ENCODE assay signal across 13 mouse cellular contexts in genomic region chr4:129232561-129233360, GRCm38 (mm10). TPM values are rescaled to one million over a fixed set of nuclear protein-coding genes. Genes with fewer than 3 reads are reported as not detected.
DNase-seq lines count a peak whose midpoint lies in the region; ATAC-seq and TF ChIP-seq lines count a peak whose summit lies in the region.
"Had no signal": no experiment of that assay in that cellular context is flagged by ENCODE, and none has a peak within 500 bp of the region (broad histone marks: within the 10 kb centered on the region; RNA-seq: fewer than 3 reads in every experiment).

No protein-coding gene starts in this region.

- DNase-seq in hindbrain, embryonic 10.5 days (ENCODE audit: low spot score) = no peak
- DNase-seq in hindbrain, embryonic 14.5 days (ENCODE audit: low spot score) = no peak
- no peak for DNase-seq in lung, postnatal 25 days (ENCODE audit: low spot score)
- DNase-seq in intestine, embryonic 14.5 days (ENCODE audit: low spot score) = no peak
- DNase-seq in stomach, postnatal 0 days (ENCODE audit: low spot score) = peak; percentile 79
- DNase-seq in adipocyte (ENCODE audit: low spot score) = no peak
- DNase-seq: adrenal gland, postnatal 10 days; cerebellum, adult 18-20 months had no signal

- WGBS in hindbrain, embryonic 10.5 days = 66% methylated on average over 9 of the region's 9 CpGs
- 76% methylated on average over 9 of the region's 9 CpGs for WGBS in hindbrain, embryonic 14.5 days
- 61% methylated on average over 9 of the region's 9 CpGs for WGBS in lung, embryonic 16.5 days
- WGBS in intestine, embryonic 14.5 days = 50% methylated on average over 9 of the region's 9 CpGs
- WGBS in stomach, postnatal 0 days = 63% methylated on average over 9 of the region's 9 CpGs

- peak; percentile 91 for TF ChIP-seq EP300 in stomach, postnatal 0 days (optimal IDR thresholded peaks at IDR 0.05)

- no peak overlapping the region for H3K4me2 ChIP-seq in hindbrain, embryonic 14.5 days (replicated peaks)
- H3K4me2 ChIP-seq in lung, embryonic 16.5 days (ENCODE audit: low read depth, low read length) = peak overlapping the region; percentile 27; the same call in 1 of the 2 replicates
- no peak overlapping the region for H3K4me2 ChIP-seq in intestine, embryonic 14.5 days (ENCODE audit: low read length)
- H3K4me2 ChIP-seq in stomach, postnatal 0 days (replicated peaks; ENCODE audit: low read depth) = peak overlapping the region; percentile 34
- H3K4me2 ChIP-seq: forebrain, embryonic 13.5 days; heart, embryonic 13.5 days; midbrain, embryonic 11.5 days had no signal

- ATAC-seq in hindbrain, embryonic 14.5 days (ENCODE audit: low FRiP score) = no peak
- ATAC-seq in lung, embryonic 16.5 days (ENCODE audit: low read depth) = peak; percentile 20; the same call in 1 of the 2 replicates
- ATAC-seq in intestine, embryonic 14.5 days (replicated peaks; ENCODE audit: low FRiP score, low TSS enrichment, low read depth) = peak; percentile 36; the same call in 1 of the 2 replicates
- ATAC-seq in stomach, postnatal 0 days (ENCODE audit: low FRiP score, low TSS enrichment) = peak; percentile 31
- ATAC-seq in frontal cortex, adult (ENCODE audit: low TSS enrichment) = no peak
- ATAC-seq: forebrain, embryonic 13.5 days had no signal

- no peaks in the 10 kb centered on the region for H3K9me3 ChIP-seq in hindbrain, embryonic 10.5 days
- no peaks in the 10 kb centered on the region for H3K9me3 ChIP-seq in hindbrain, embryonic 14.5 days (ENCODE audit: control insufficient read depth, low read length)
- H3K9me3 ChIP-seq in lung, embryonic 16.5 days (ENCODE audit: control insufficient read depth, low read length) = no peaks in the 10 kb centered on the region
- H3K9me3 ChIP-seq in intestine, embryonic 14.5 days (ENCODE audit: control insufficient read depth, low read length) = no peaks in the 10 kb centered on the region
- H3K9me3 ChIP-seq in stomach, postnatal 0 days (ENCODE audit: control insufficient read depth, low read length) = no peaks in the 10 kb centered on the region
- H3K9me3 ChIP-seq: forebrain, embryonic 13.5 days; heart, embryonic 13.5 days had no signal

- no peak for TF ChIP-seq CTCF in stomach, postnatal 0 days (IDR thresholded peaks at IDR 0.05; ENCODE audit: low read depth)

- no peaks in the 10 kb centered on the region for H3K36me3 ChIP-seq in hindbrain, embryonic 10.5 days
- no peaks in the 10 kb centered on the region for H3K36me3 ChIP-seq in hindbrain, embryonic 14.5 days (replicated peaks; ENCODE audit: control insufficient read depth, insufficient read depth)
- H3K36me3 ChIP-seq in lung, embryonic 16.5 days (ENCODE audit: control insufficient read depth, insufficient read depth, low read length) = no peaks in the 10 kb centered on the region
- no peaks in the 10 kb centered on the region for H3K36me3 ChIP-seq in intestine, embryonic 14.5 days (ENCODE audit: control insufficient read depth, insufficient read depth, low read length)
- H3K36me3 ChIP-seq in stomach, postnatal 0 days (ENCODE audit: control insufficient read depth, insufficient read depth, low read length) = no peaks in the 10 kb centered on the region
- H3K36me3 ChIP-seq: heart, embryonic 13.5 days had no signal

- H3K9ac ChIP-seq in hindbrain, embryonic 14.5 days = no peak overlapping the region
- H3K9ac ChIP-seq in lung, embryonic 16.5 days (ENCODE audit: low read length) = peak overlapping the region; percentile 39
- H3K9ac ChIP-seq in intestine, embryonic 14.5 days (ENCODE audit: low read length) = no peak overlapping the region
- peak overlapping the region; percentile 23; the same call in 1 of the 2 replicates for H3K9ac ChIP-seq in stomach, postnatal 0 days (ENCODE audit: low read length)
- H3K9ac ChIP-seq: forebrain, embryonic 13.5 days; heart, embryonic 13.5 days had no signal

- peaks cover 26% of the 10 kb centered on the region for H3K27me3 ChIP-seq in hindbrain, embryonic 10.5 days (ENCODE audit: insufficient read depth, poor library complexity, severe bottlenecking)
- no peaks in the 10 kb centered on the region for H3K27me3 ChIP-seq in hindbrain, embryonic 14.5 days (ENCODE audit: control insufficient read depth, insufficient read depth, low read length)
- no peaks in the 10 kb centered on the region for H3K27me3 ChIP-seq in lung, embryonic 16.5 days (ENCODE audit: control insufficient read depth, insufficient read depth, low read depth, low read length)
- no peaks in the 10 kb centered on the region for H3K27me3 ChIP-seq in intestine, embryonic 14.5 days (replicated peaks; ENCODE audit: control insufficient read depth, insufficient read depth, low read length)
- H3K27me3 ChIP-seq in stomach, postnatal 0 days (ENCODE audit: control insufficient read depth, insufficient read depth, low read length) = no peaks in the 10 kb centered on the region
- H3K27me3 ChIP-seq: forebrain, embryonic 13.5 days had no signal

- no peak overlapping the region for H3K4me3 ChIP-seq in hindbrain, embryonic 10.5 days
- no peak overlapping the region for H3K4me3 ChIP-seq in hindbrain, embryonic 14.5 days (replicated peaks; ENCODE audit: low read length)
- no peak overlapping the region for H3K4me3 ChIP-seq in lung, embryonic 16.5 days (ENCODE audit: low read length)
- no peak overlapping the region for H3K4me3 ChIP-seq in intestine, embryonic 14.5 days (ENCODE audit: low read depth, low read length)
- H3K4me3 ChIP-seq in stomach, postnatal 0 days (ENCODE audit: low read depth, low read length) = no peak overlapping the region
- H3K4me3 ChIP-seq: forebrain, embryonic 13.5 days; heart, embryonic 13.5 days had no signal

- H3K27ac ChIP-seq in hindbrain, embryonic 10.5 days = peak overlapping the region; percentile 40; the same call in 1 of the 2 replicates
- H3K27ac ChIP-seq in hindbrain, embryonic 14.5 days = no peak overlapping the region
- peak overlapping the region; percentile 63 for H3K27ac ChIP-seq in lung, embryonic 16.5 days (ENCODE audit: low read length)
- H3K27ac ChIP-seq in intestine, embryonic 14.5 days (ENCODE audit: low read depth) = peak overlapping the region; percentile 78
- peak overlapping the region; percentile 92 for H3K27ac ChIP-seq in stomach, postnatal 0 days (replicated peaks)
- H3K27ac ChIP-seq: forebrain, embryonic 13.5 days; heart, embryonic 13.5 days had no signal

- peaks cover 61% of the 10 kb centered on the region for H3K4me1 ChIP-seq in hindbrain, embryonic 10.5 days (replicated peaks)
- H3K4me1 ChIP-seq in hindbrain, embryonic 14.5 days (replicated peaks; ENCODE audit: control insufficient read depth, insufficient read depth, low read length) = peaks cover 18% of the 10 kb centered on the region
- H3K4me1 ChIP-seq in lung, embryonic 16.5 days (replicated peaks; ENCODE audit: control insufficient read depth, insufficient read depth, low read length) = peaks cover 51% of the 10 kb centered on the region
- peaks cover 12% of the 10 kb centered on the region for H3K4me1 ChIP-seq in intestine, embryonic 14.5 days (replicated peaks; ENCODE audit: control insufficient read depth, insufficient read depth, low read length)
- peaks cover 15% of the 10 kb centered on the region; the same call in 1 of the 2 replicates for H3K4me1 ChIP-seq in stomach, postnatal 0 days (replicated peaks; ENCODE audit: control insufficient read depth, insufficient read depth)

RNA-seq across cellular contexts. Expression of gene C77080, which starts 28.4 kb away (rescaled TPM):
- 3.0 and 3.7 TPM in 2 replicates for polyA plus RNA-seq in hindbrain, embryonic 10.5 days (2016; fragmentation: Nextera tagmentation; extraction: Ambion mirVana)
- 5.8 and 7.0 TPM in 2 replicates for polyA plus RNA-seq in hindbrain, embryonic 14.5 days (2014; fragmentation: Nextera tagmentation; extraction: Ambion mirVana)
- 3.4 and 3.8 TPM in 2 replicates for polyA plus RNA-seq in lung, embryonic 16.5 days (2015; fragmentation: Nextera tagmentation; extraction: Ambion mirVana)
- polyA plus RNA-seq in intestine, embryonic 14.5 days (2014; fragmentation: Nextera tagmentation; extraction: Ambion mirVana) = 7.2 and 7.4 TPM in 2 replicates
- polyA plus RNA-seq in stomach, postnatal 0 days (2015; fragmentation: Nextera tagmentation; extraction: Ambion mirVana) = 9.6 and 10.3 TPM in 2 replicates

RNA-seq across cellular contexts. Expression of gene Yars, which starts 43.2 kb away (rescaled TPM):
- 104 and 109 TPM in 2 replicates for polyA plus RNA-seq in hindbrain, embryonic 10.5 days (2016; fragmentation: Nextera tagmentation; extraction: Ambion mirVana)
- 111 and 118 TPM in 2 replicates for polyA plus RNA-seq in hindbrain, embryonic 14.5 days (2014; fragmentation: Nextera tagmentation; extraction: Ambion mirVana)
- polyA plus RNA-seq in lung, embryonic 16.5 days (2015; fragmentation: Nextera tagmentation; extraction: Ambion mirVana) = 58.5 and 61.2 TPM in 2 replicates
- polyA plus RNA-seq in intestine, embryonic 14.5 days (2014; fragmentation: Nextera tagmentation; extraction: Ambion mirVana) = 92.9 and 97.2 TPM in 2 replicates
- 41.3 and 44.2 TPM in 2 replicates for polyA plus RNA-seq in stomach, postnatal 0 days (2015; fragmentation: Nextera tagmentation; extraction: Ambion mirVana)

RNA-seq across cellular contexts. Expression of gene S100pbp, which starts 43.2 kb away (rescaled TPM):
- polyA plus RNA-seq in hindbrain, embryonic 10.5 days (2016; fragmentation: Nextera tagmentation; extraction: Ambion mirVana) = 21.5 and 26.3 TPM in 2 replicates
- 17.3 and 19.3 TPM in 2 replicates for polyA plus RNA-seq in hindbrain, embryonic 14.5 days (2014; fragmentation: Nextera tagmentation; extraction: Ambion mirVana)
- 15.4 and 15.8 TPM in 2 replicates for polyA plus RNA-seq in lung, embryonic 16.5 days (2015; fragmentation: Nextera tagmentation; extraction: Ambion mirVana)
- 14.6 and 19.5 TPM in 2 replicates for polyA plus RNA-seq in intestine, embryonic 14.5 days (2014; fragmentation: Nextera tagmentation; extraction: Ambion mirVana)
- polyA plus RNA-seq in stomach, postnatal 0 days (2015; fragmentation: Nextera tagmentation; extraction: Ambion mirVana) = 3.7 and 4.5 TPM in 2 replicates

RNA-seq across cellular contexts. Expression of gene Sync, which starts 54.7 kb away (rescaled TPM):
- 0.37 and 0.63 TPM in 2 replicates for polyA plus RNA-seq in hindbrain, embryonic 10.5 days (2016; fragmentation: Nextera tagmentation; extraction: Ambion mirVana)
- polyA plus RNA-seq in hindbrain, embryonic 14.5 days (2014; fragmentation: Nextera tagmentation; extraction: Ambion mirVana) = 1.2 and 2.2 TPM in 2 replicates
- 0.50 and 0.75 TPM in 2 replicates for polyA plus RNA-seq in lung, embryonic 16.5 days (2015; fragmentation: Nextera tagmentation; extraction: Ambion mirVana)
- polyA plus RNA-seq in intestine, embryonic 14.5 days (2014; fragmentation: Nextera tagmentation; extraction: Ambion mirVana) = 1.3 and 2.1 TPM in 2 replicates
- 2.9 and 3.2 TPM in 2 replicates for polyA plus RNA-seq in stomach, postnatal 0 days (2015; fragmentation: Nextera tagmentation; extraction: Ambion mirVana)

Comparison
In these comparisons a context has a peak if more than half of its experiments do, and no peak if none do; other contexts are left out.
1. ATAC-seq: peak in lung, embryonic 16.5 days (single experiment), intestine, embryonic 14.5 days (single experiment) and stomach, postnatal 0 days (single experiment); none in hindbrain, embryonic 14.5 days (single experiment) and frontal cortex, adult (single experiment).
2. H3K4me2 ChIP-seq: peak in lung, embryonic 16.5 days (single experiment) and stomach, postnatal 0 days (single experiment); none in hindbrain, embryonic 14.5 days (single experiment) and intestine, embryonic 14.5 days (single experiment).
3. H3K9ac ChIP-seq: peak in lung, embryonic 16.5 days (single experiment) and stomach, postnatal 0 days (single experiment); none in hindbrain, embryonic 14.5 days (single experiment) and intestine, embryonic 14.5 days (single experiment).